In genomic region chr11:104536843-104537242, GRCm38 (mm10) we compare ENCODE assay signal across 23 mouse cellular contexts. TPM values are rescaled to one million over a fixed set of nuclear protein-coding genes. Genes with fewer than 3 reads are reported as not detected.
DNase-seq lines count a peak whose midpoint lies in the region; ATAC-seq and TF ChIP-seq lines count a peak whose summit lies in the region.
"Had no signal": no experiment of that assay in that cellular context is flagged by ENCODE, and none has a peak within 500 bp of the region (broad histone marks: within the 10 kb centered on the region; RNA-seq: fewer than 3 reads in every experiment).

No protein-coding gene starts in this region.

- ATAC-seq in common myeloid progenitor, adult 5-6 weeks (replicated peaks; ENCODE audit: low read depth, poor library complexity, severe bottlenecking), result peak; percentile 54; the same call in 1 of the 2 replicates
- ATAC-seq in liver, embryonic 14.5 days (ENCODE audit: insufficient read depth), result peak; percentile 79
- ATAC-seq in megakaryocyte progenitor cell, adult 5-6 weeks (replicated peaks; ENCODE audit: poor library complexity), result peak; percentile 88
- ATAC-seq: activated CD4-positive, CD25-positive, alpha-beta regulatory T cell, adult 4 months; CD4-positive, CD25-positive, alpha-beta regulatory T cell, adult 4 months; forebrain, embryonic 13.5 days; forebrain, postnatal 0 days; Patski had no signal

- peak; percentile 45 for TF ChIP-seq EP300 in liver, embryonic 14.5 days (IDR thresholded peaks at IDR 0.05; ENCODE audit: low read depth)

- no peak for TF ChIP-seq CTCF in liver, embryonic 14.5 days (IDR thresholded peaks at IDR 0.05; ENCODE audit: low read depth)

- peak; percentile 59 for DNase-seq in liver
- DNase-seq in liver, embryonic 14.5 days (ENCODE audit: low read depth in 3 of 3, low spot score in 3 of 3), result peak in 1 of 3 experiments; percentile 45
- DNase-seq in urinary bladder, postnatal 4 days (ENCODE audit: low spot score in 2 of 2), result no peak
- DNase-seq in c-Kit-positive CD71-positive TER-119-positive erythroid progenitor cells, embryonic 14.5 days (ENCODE audit: low spot score), result no peak
- DNase-seq in right cerebral cortex, postnatal 4 days, result no peak
- DNase-seq in kidney, adult 8-10 months, result no peak
- DNase-seq: adrenal gland, postnatal 14 days; cerebellum, adult 18-20 months; cerebellum, adult 9-11 months; cerebellum, postnatal 36 days; embryo, embryonic 11 days; forebrain, postnatal 0 days; gastrocnemius, postnatal 14 days had no signal

- H3K36me3 ChIP-seq in liver, embryonic 14.5 days (replicated peaks; ENCODE audit: control insufficient read depth, insufficient read depth, low read depth), result peaks cover 35% of the 10 kb centered on the region

- no peak overlapping the region for H3K27ac ChIP-seq in liver, embryonic 14.5 days
- H3K27ac ChIP-seq: embryonic facial prominence, embryonic 15.5 days; forebrain, embryonic 13.5 days; hindbrain, embryonic 10.5 days; hindbrain, embryonic 14.5 days had no signal

- H3K4me2 ChIP-seq in liver, embryonic 14.5 days (ENCODE audit: low read depth), result no peak overlapping the region
- H3K4me2 ChIP-seq: embryonic facial prominence, embryonic 15.5 days; forebrain, embryonic 13.5 days; heart, embryonic 12.5 days; hindbrain, embryonic 14.5 days had no signal

- no peak overlapping the region for H3K4me3 ChIP-seq in liver, embryonic 14.5 days (ENCODE audit: insufficient read depth in 1 of 2, low read depth in 2 of 2, low read length in 2 of 2)
- H3K4me3 ChIP-seq: embryonic facial prominence, embryonic 15.5 days; forebrain, embryonic 13.5 days; heart, embryonic 12.5 days; hindbrain, embryonic 10.5 days had no signal

- no peak overlapping the region for H3K9ac ChIP-seq in liver, embryonic 14.5 days (replicated peaks)
- H3K9ac ChIP-seq: embryonic facial prominence, embryonic 15.5 days; forebrain, embryonic 13.5 days; forebrain, postnatal 0 days; heart, embryonic 12.5 days; hindbrain, embryonic 14.5 days had no signal

- peaks cover under 1 to 19% of the 10 kb centered on the region in 2 experiments; a peak in 3 of 4 replicates for H3K4me1 ChIP-seq in liver, embryonic 14.5 days (replicated peaks; ENCODE audit: control insufficient read depth in 2 of 2, insufficient read depth in 2 of 2, low read length in 1 of 2)
- H3K4me1 ChIP-seq: embryonic facial prominence, embryonic 15.5 days; forebrain, embryonic 13.5 days; hindbrain, embryonic 10.5 days had no signal

- no peaks in the 10 kb centered on the region for H3K9me3 ChIP-seq in liver, embryonic 14.5 days (ENCODE audit: control insufficient read depth, low read length)
- H3K9me3 ChIP-seq: embryonic facial prominence, embryonic 15.5 days; forebrain, embryonic 13.5 days; heart, embryonic 12.5 days; hindbrain, embryonic 10.5 days had no signal

- 8% methylated on average over 2 of the region's 2 CpGs for whole genome bisulfite sequencing in liver, embryonic 14.5 days (ENCODE audit: insufficient replicate concordance)

- no peaks in the 10 kb centered on the region for H3K27me3 ChIP-seq in liver, embryonic 14.5 days (ENCODE audit: control insufficient read depth, insufficient read depth, low read length)
- H3K27me3 ChIP-seq: embryonic facial prominence, embryonic 15.5 days; forebrain, embryonic 13.5 days; heart, embryonic 12.5 days; Patski had no signal

RNA-seq across cellular contexts. Expression of gene Cdc27, which starts 13.6 kb away (rescaled TPM):
- 74.3 and 78.4 TPM in 2 replicates for total RNA-seq in common myeloid progenitor, adult 5-6 weeks (2017)
- polyA plus RNA-seq in liver, embryonic 14.5 days (2012; rRNA removed), result 8.1 and 12.1 TPM in 2 replicates
- 20.0 and 23.8 TPM in 2 replicates for polyA plus RNA-seq in liver, embryonic 14.5 days (2014; fragmentation: Nextera tagmentation; extraction: Ambion mirVana)
- total RNA-seq in megakaryocyte progenitor cell, adult 5-6 weeks (2015), result 72.1 and 80.0 TPM in 2 replicates
- 48.6 and 58.0 TPM in 2 replicates for total RNA-seq in megakaryocyte progenitor cell, adult 5-6 weeks (2017)

RNA-seq across cellular contexts. Expression of gene Myl4, which starts 13.6 kb away (rescaled TPM):
- 0.87 and 1.2 TPM in 2 replicates for total RNA-seq in common myeloid progenitor, adult 5-6 weeks (2017)
- polyA plus RNA-seq in liver, embryonic 14.5 days (2012; rRNA removed), result 0.45 and 0.50 TPM in 2 replicates
- 0.51 and 0.63 TPM in 2 replicates for polyA plus RNA-seq in liver, embryonic 14.5 days (2014; fragmentation: Nextera tagmentation; extraction: Ambion mirVana)
- 2.2 and 3.2 TPM in 2 replicates for total RNA-seq in megakaryocyte progenitor cell, adult 5-6 weeks (2015)
- total RNA-seq in megakaryocyte progenitor cell, adult 5-6 weeks (2017), result 1.8 and 4.9 TPM in 2 replicates
